Mouse (Mus musculus): Measurements from ENCODE around the gene Sdk1. TPM values are rescaled to one million over a fixed set of nuclear protein-coding genes. Genes with fewer than 3 reads are reported as not detected.

The Sdk1 gene
- polyA plus RNA-seq, 1 experiment from 2014 or later, result 0.59 TPM

DNA sequence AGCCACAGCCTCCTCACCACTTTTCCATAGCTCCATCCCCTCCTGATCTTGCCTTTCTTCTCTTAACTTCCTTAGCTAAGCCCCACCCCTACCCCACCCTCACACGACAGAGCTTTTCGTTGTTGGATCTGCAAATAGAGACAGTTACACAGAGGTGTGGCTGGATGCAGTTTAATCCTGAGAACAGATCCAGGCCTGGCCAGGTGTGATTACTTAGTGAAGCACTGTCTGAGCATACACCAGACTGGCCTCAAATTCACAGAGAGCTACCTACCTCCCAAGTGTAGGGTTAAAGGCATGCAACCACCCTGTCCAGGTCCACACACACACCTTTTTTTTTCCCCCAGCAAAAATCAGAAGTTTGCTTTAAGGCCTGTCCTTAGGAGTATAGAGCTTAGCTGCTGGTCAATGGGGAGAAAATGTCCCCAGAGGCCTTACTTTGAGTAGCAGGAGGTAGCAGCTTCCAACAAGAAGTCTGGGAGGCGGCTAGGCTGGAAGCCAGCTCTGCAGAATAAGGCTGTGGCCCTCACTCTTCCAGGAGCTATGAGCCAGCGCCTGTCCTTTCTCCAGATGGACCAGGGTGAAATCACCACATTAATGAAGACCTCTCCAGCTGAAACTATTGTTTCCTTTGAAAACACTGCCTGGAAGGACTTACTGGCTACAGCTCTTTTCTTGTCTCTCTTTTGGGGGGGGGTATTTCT is 781.7 kb downstream of the Sdk1 start:
- Histone ChIP-seq H3K27me3 (ENCODE audit: control insufficient read depth, insufficient read depth, low read depth, low read length) (no peaks in the 10 kb centered on the region), H3K9ac (ENCODE audit: low read length) (no peak overlapping the region), H3K4me3 (ENCODE audit: low read length) (no peak overlapping the region), H3K4me1 (replicated peaks; ENCODE audit: control insufficient read depth, insufficient read depth, low read length) (no peaks in the 10 kb centered on the region), H3K4me2 (ENCODE audit: low read depth, low read length) (no peak overlapping the region), H3K27ac (ENCODE audit: low read length) (no peak overlapping the region), H3K36me3 (ENCODE audit: control insufficient read depth, insufficient read depth, low read length) (no peaks in the 10 kb centered on the region), H3K9me3 (ENCODE audit: control insufficient read depth, low read length) (no peaks in the 10 kb centered on the region)
- 48% methylated on average over 4 of the region's 4 CpGs for WGBS
- ATAC-seq (ENCODE audit: low read depth), result no peak

DNA sequence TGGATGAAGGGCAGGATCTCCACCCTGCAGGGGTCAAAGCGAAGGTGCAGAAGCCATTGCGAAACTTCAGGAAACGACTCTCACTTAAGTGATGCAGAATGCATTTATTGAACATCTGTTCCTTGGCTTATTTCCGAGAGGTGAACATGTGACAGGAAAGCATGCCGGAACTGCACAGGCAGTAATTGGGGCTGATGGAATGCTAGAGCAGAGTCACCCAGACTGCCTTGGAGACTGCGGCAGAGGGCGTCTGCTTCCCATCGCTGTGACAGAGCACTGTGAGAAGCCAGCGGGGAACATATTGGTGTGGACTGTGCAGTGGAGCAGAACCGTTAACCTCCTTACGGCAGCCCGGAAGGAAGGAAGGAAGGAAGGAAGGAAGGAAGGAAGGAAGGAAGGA is 783.2 kb downstream of the Sdk1 start:
- WGBS, result 62% methylated on average over 12 of the region's 12 CpGs
- H3K9me3 ChIP-seq (ENCODE audit: control insufficient read depth, low read length), result no peaks in the 10 kb centered on the region
- no peak for ATAC-seq (ENCODE audit: low read depth)
- no peak overlapping the region for H3K9ac ChIP-seq (ENCODE audit: low read length)
- no peaks in the 10 kb centered on the region for H3K27me3 ChIP-seq (ENCODE audit: control insufficient read depth, insufficient read depth, low read depth, low read length)
- H3K36me3 ChIP-seq (ENCODE audit: control insufficient read depth, insufficient read depth, low read length), result no peaks in the 10 kb centered on the region
- H3K27ac ChIP-seq (ENCODE audit: low read length), result no peak overlapping the region
- H3K4me2 ChIP-seq (ENCODE audit: low read depth, low read length), result no peak overlapping the region
- H3K4me3 ChIP-seq (ENCODE audit: low read length), result no peak overlapping the region
- H3K4me1 ChIP-seq (replicated peaks; ENCODE audit: control insufficient read depth, insufficient read depth, low read length), result no peaks in the 10 kb centered on the region

DNA sequence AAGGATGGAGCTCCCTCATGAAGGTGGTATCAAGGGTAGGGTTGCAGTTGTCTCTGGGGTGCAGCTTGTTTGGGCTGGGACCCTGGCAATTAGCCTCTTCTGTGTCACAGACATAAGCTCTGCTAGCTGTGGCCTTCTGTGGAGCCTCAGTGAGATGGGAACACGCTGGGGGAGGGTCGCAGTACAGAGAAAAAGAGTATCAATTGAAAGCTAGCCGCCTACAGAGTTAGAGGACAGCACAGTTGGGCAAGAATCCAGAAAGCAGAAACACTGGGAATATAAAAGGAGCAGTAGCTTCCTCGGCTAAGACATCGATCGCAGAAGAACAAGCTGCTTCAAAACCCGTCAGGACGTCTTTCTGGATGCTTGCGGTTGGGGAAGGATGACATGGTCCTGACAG is 795.2 kb downstream of the Sdk1 start:
- Histone ChIP-seq H3K27ac (ENCODE audit: low read length) (no peak overlapping the region), H3K9me3 (ENCODE audit: control insufficient read depth, low read length) (no peaks in the 10 kb centered on the region)
- 79% methylated on average over 9 of the region's 9 CpGs for WGBS

DNA sequence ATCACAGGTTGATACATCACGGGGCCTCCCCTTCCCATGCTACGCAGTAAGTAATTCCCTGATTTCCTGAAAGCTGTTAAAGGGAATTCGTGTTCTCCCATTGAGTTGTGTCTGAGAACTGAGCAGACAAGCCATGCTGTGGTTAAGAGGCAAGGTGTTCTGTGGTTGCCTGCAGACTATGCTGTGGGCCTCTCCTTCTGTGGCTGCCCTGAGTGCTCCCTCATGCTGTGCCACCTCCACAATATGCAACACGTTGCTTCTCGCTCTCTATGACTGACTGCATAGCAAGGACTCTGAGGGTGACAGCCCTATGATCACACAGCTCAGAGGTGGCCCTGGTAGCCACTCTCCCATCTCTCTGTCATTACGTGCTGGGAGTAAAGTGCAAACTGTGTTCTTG is 797.9 kb downstream of the Sdk1 start:
- ATAC-seq (ENCODE audit: low read depth), result no peak
- no peak overlapping the region for H3K27ac ChIP-seq (ENCODE audit: low read length)
- WGBS, result 88% methylated on average over 6 of the region's 6 CpGs

More for the DNA sequence above, 795.2 kb downstream of the Sdk1 start:
- ATAC-seq (ENCODE audit: low read depth), result no peak
- Histone ChIP-seq H3K4me2 (ENCODE audit: low read depth, low read length) (no peak overlapping the region), H3K27me3 (ENCODE audit: control insufficient read depth, insufficient read depth, low read depth, low read length) (no peaks in the 10 kb centered on the region), H3K36me3 (ENCODE audit: control insufficient read depth, insufficient read depth, low read length) (no peaks in the 10 kb centered on the region), H3K4me1 (replicated peaks; ENCODE audit: control insufficient read depth, insufficient read depth, low read length) (no peaks in the 10 kb centered on the region), H3K4me3 (ENCODE audit: low read length) (no peak overlapping the region), H3K9ac (ENCODE audit: low read length) (no peak overlapping the region)

DNA sequence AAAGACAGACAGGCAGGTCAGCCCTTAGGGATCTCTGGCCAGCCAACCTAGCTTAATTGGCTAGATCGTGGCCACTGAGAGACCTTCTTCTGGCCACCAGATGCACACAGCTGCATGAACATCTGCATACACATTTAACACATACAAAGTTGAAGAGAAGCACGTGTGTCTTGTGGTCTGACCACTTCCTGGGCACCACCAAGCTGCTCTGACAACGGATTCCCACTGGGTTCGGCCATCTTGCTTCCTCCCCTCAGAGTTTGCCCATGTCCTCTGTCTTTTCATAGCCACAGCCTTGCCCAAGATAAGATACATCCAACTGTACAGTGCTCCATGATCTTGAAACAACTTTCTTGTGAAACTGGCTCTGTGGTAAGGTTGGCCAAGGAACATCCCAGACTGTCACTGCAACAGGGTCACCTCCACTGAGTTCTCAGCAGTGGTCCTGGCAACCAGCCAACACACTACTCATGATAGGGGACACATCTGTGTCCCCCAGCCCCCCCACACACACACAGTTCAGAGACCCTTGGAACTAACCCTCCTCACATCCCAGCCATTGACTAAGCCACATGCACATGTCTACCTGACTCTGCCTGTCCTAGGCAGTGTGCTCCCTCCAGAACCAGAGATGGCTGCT is 798.7 kb downstream of the Sdk1 start:
- Histone ChIP-seq H3K9ac (ENCODE audit: low read length) (no peak overlapping the region), H3K27me3 (ENCODE audit: control insufficient read depth, insufficient read depth, low read depth, low read length) (no peaks in the 10 kb centered on the region)
- no peak for ATAC-seq (ENCODE audit: low read depth)

More for the DNA sequence above, 797.9 kb downstream of the Sdk1 start:
- H3K4me1 ChIP-seq (replicated peaks; ENCODE audit: control insufficient read depth, insufficient read depth, low read length), result no peaks in the 10 kb centered on the region
- H3K36me3 ChIP-seq (ENCODE audit: control insufficient read depth, insufficient read depth, low read length), result no peaks in the 10 kb centered on the region
- H3K27me3 ChIP-seq (ENCODE audit: control insufficient read depth, insufficient read depth, low read depth, low read length), result no peaks in the 10 kb centered on the region
- no peak overlapping the region for H3K4me2 ChIP-seq (ENCODE audit: low read depth, low read length)
- no peak overlapping the region for H3K4me3 ChIP-seq (ENCODE audit: low read length)
- H3K9ac ChIP-seq (ENCODE audit: low read length), result no peak overlapping the region
- H3K9me3 ChIP-seq (ENCODE audit: control insufficient read depth, low read length), result no peaks in the 10 kb centered on the region

DNA sequence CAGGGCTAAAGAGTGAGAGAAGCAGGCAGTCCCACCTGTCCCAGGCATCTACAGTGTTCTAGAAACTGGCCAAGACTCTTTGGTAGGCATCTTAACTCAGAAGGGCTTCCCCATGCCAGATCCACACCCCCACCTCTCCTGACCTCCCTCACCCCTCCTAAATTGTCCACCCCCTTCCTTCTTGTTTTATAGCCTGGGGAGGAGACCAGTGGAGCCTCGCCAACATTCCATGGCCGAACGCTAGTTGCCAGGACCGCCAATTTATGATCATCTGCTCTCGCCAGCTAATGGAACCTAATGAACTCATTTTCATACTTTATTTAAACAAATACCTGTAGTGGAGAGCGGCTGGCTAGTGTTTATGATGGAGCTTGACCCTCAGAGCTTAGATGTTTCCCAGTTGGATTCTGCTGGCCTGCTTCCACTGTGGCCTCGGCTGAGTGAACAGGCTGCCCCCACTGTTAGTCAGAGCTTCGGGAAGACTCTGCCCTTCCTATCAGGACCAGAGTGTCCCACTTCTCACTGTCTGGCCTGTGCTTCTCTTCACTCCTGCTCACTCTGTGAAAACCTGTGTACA is 800.0 kb downstream of the Sdk1 start:
- no peaks in the 10 kb centered on the region for H3K27me3 ChIP-seq (ENCODE audit: control insufficient read depth, insufficient read depth, low read depth, low read length)
- WGBS, result 53% methylated on average over 8 of the region's 8 CpGs
- no peak overlapping the region for H3K4me2 ChIP-seq (ENCODE audit: low read depth, low read length)

More for the DNA sequence above, 798.7 kb downstream of the Sdk1 start:
- H3K4me2 ChIP-seq (ENCODE audit: low read depth, low read length), result no peak overlapping the region
- no peaks in the 10 kb centered on the region for H3K36me3 ChIP-seq (ENCODE audit: control insufficient read depth, insufficient read depth, low read length)
- WGBS, result 72% methylated on average over 4 of the region's 4 CpGs
- H3K4me3 ChIP-seq (ENCODE audit: low read length), result no peak overlapping the region
- H3K27ac ChIP-seq (ENCODE audit: low read length), result no peak overlapping the region
- H3K4me1 ChIP-seq (replicated peaks; ENCODE audit: control insufficient read depth, insufficient read depth, low read length), result no peaks in the 10 kb centered on the region
- no peaks in the 10 kb centered on the region for H3K9me3 ChIP-seq (ENCODE audit: control insufficient read depth, low read length)

DNA sequence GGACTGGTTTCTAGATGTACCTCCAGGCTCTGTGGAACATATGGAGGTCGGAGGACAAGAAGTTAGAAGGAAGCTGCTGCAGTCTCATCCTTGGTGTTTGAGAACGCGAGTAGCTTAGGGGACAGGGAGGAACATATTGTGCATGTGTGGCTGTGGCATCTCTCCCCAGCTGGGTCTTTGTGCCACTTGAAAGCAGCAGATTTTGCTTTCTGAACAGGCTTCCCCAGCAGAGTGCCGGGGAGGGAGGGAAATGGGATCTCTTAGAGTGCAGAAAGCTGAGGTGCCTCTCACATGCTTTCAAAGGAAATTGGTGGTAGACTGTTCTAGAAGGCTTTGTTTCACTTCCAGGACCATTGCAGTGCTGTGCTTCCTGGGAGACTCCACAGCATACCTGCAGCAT is 820.5 kb downstream of the Sdk1 start:
- Histone ChIP-seq H3K9ac (ENCODE audit: low read length) (no peak overlapping the region), H3K4me1 (replicated peaks; ENCODE audit: control insufficient read depth, insufficient read depth, low read length) (no peaks in the 10 kb centered on the region), H3K4me2 (ENCODE audit: low read depth, low read length) (no peak overlapping the region), H3K9me3 (ENCODE audit: control insufficient read depth, low read length) (no peaks in the 10 kb centered on the region), H3K4me3 (ENCODE audit: low read length) (no peak overlapping the region), H3K27me3 (ENCODE audit: control insufficient read depth, insufficient read depth, low read depth, low read length) (no peaks in the 10 kb centered on the region), H3K27ac (ENCODE audit: low read length) (no peak overlapping the region), H3K36me3 (ENCODE audit: control insufficient read depth, insufficient read depth, low read length) (no peaks in the 10 kb centered on the region)
- ATAC-seq (ENCODE audit: low read depth), result no peak
- WGBS, result 87% methylated on average over 4 of the region's 4 CpGs

More for the DNA sequence above, 800.0 kb downstream of the Sdk1 start:
- Histone ChIP-seq H3K4me1 (replicated peaks; ENCODE audit: control insufficient read depth, insufficient read depth, low read length) (no peaks in the 10 kb centered on the region), H3K27ac (ENCODE audit: low read length) (no peak overlapping the region), H3K9me3 (ENCODE audit: control insufficient read depth, low read length) (no peaks in the 10 kb centered on the region), H3K36me3 (ENCODE audit: control insufficient read depth, insufficient read depth, low read length) (no peaks in the 10 kb centered on the region), H3K9ac (ENCODE audit: low read length) (no peak overlapping the region), H3K4me3 (ENCODE audit: low read length) (no peak overlapping the region)
- ATAC-seq (ENCODE audit: low read depth), result no peak

DNA sequence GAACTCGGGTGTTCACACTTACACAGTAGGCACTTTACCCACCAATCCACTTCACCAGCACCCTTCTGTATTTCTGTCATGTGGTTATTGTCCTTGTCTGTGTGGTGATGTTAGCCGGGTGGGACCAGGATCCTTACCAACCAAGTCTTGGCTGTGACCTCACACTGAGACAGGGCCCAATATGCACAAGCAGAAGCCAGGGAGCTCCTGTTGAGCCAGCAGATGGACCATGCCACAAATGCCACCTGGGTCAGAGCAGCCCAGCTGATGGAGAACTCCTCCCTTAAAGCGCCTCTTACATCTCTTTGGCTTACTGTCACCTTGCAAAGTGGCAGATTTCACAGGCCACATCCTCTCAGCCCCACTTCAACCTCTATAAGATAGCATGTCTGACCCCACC is 830.0 kb downstream of the Sdk1 start:
- ATAC-seq (ENCODE audit: low read depth), result no peak
- 0 out of 2 replicates have a peak, but pooled peaks cover 2% of the 10 kb centered on the region for H3K4me1 ChIP-seq (replicated peaks; ENCODE audit: control insufficient read depth, insufficient read depth, low read length)
- WGBS, result 91% methylated on average over 3 of the region's 3 CpGs
- no peak overlapping the region for H3K4me2 ChIP-seq (ENCODE audit: low read depth, low read length)
- H3K27ac ChIP-seq (ENCODE audit: low read length), result no peak overlapping the region
- H3K9ac ChIP-seq (ENCODE audit: low read length), result no peak overlapping the region
- H3K4me3 ChIP-seq (ENCODE audit: low read length), result no peak overlapping the region
- no peaks in the 10 kb centered on the region for H3K27me3 ChIP-seq (ENCODE audit: control insufficient read depth, insufficient read depth, low read depth, low read length)
- H3K9me3 ChIP-seq (ENCODE audit: control insufficient read depth, low read length), result peaks cover 4% of the 10 kb centered on the region; the same call in 1 of the 2 replicates
- H3K36me3 ChIP-seq (ENCODE audit: control insufficient read depth, insufficient read depth, low read length), result no peaks in the 10 kb centered on the region

DNA sequence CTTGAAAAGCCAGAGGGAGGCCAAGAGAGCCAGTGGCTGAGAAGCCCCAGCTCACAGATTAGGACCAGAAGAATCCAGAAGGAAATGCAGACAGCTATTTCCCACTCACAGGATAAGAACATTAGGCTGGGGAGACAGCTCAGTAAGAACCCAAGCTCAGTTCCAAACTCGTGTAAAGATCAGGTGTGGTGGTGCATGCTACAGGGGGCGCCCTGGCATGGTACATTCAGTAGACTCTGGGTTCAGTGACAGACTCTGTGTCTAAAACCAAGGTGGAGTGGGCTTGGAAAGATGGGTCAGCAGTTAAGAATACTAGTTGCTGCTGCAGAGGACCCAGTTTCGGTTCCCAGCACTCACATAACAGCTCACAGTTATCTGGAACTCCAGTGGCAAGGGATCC is 832.6 kb downstream of the Sdk1 start:
- no peak for ATAC-seq (ENCODE audit: low read depth)
- Histone ChIP-seq H3K9me3 (ENCODE audit: control insufficient read depth, low read length) (peaks cover 4% of the 10 kb centered on the region; the same call in 1 of the 2 replicates), H3K4me2 (ENCODE audit: low read depth, low read length) (no peak overlapping the region), H3K4me3 (ENCODE audit: low read length) (no peak overlapping the region), H3K4me1 (replicated peaks; ENCODE audit: control insufficient read depth, insufficient read depth, low read length) (0 out of 2 replicates have a peak, but pooled peaks cover 2% of the 10 kb centered on the region), H3K27ac (ENCODE audit: low read length) (no peak overlapping the region), H3K36me3 (ENCODE audit: control insufficient read depth, insufficient read depth, low read length) (no peaks in the 10 kb centered on the region), H3K27me3 (ENCODE audit: control insufficient read depth, insufficient read depth, low read depth, low read length) (no peaks in the 10 kb centered on the region), H3K9ac (ENCODE audit: low read length) (no peak overlapping the region)
- WGBS, result 84% methylated on average over 3 of the region's 3 CpGs

Data from lung, embryonic 16.5 days (tissue).